In genomic region chr19:44106831-44107660, GRCm38 (mm10) we compare ENCODE assay signal across 7 mouse cellular contexts. TPM values are rescaled to one million over a fixed set of nuclear protein-coding genes. Genes with fewer than 3 reads are reported as not detected.
DNase-seq lines count a peak whose midpoint lies in the region; ATAC-seq lines count a peak whose summit lies in the region.

Chuk (minus strand) TSS chr19:44107480.

- 1% methylated on average over 67 of the region's 67 CpGs for WGBS in embryonic facial prominence, embryonic 11.5 days
- WGBS in limb, embryonic 10.5 days = 1% methylated on average over 67 of the region's 67 CpGs
- WGBS in midbrain, embryonic 13.5 days = 1% methylated on average over 67 of the region's 67 CpGs

- no peaks in the 10 kb centered on the region for H3K9me3 ChIP-seq in embryonic facial prominence, embryonic 11.5 days (replicated peaks; ENCODE audit: control insufficient read depth, low read length)
- H3K9me3 ChIP-seq in limb, embryonic 10.5 days (replicated peaks) = no peaks in the 10 kb centered on the region
- no peaks in the 10 kb centered on the region for H3K9me3 ChIP-seq in midbrain, embryonic 13.5 days

- peak; percentile 97 for ATAC-seq in embryonic facial prominence, embryonic 11.5 days (replicated peaks; ENCODE audit: insufficient number of reproducible peaks, low FRiP score, low TSS enrichment, low read depth)
- ATAC-seq in granulocyte monocyte progenitor cell, adult 5-6 weeks (replicated peaks; ENCODE audit: poor library complexity, severe bottlenecking) = peak; percentile 95
- peak; percentile 99 for ATAC-seq in midbrain, embryonic 13.5 days

- DNase-seq in adrenal gland, postnatal 14 days = peak; percentile 98
- peak; percentile 99 for DNase-seq in embryonic facial prominence, embryonic 11.5 days (ENCODE audit: low spot score)
- peak; percentile 93 for DNase-seq in kidney, adult 11 months
- DNase-seq in limb, embryonic 10.5 days (ENCODE audit: low spot score) = peak; percentile 97
- peak; percentile 94 for DNase-seq in spleen, adult 12 weeks (ENCODE audit: low spot score)

- peak within 1 kb of the TSS; percentile 53; the same call in 1 of the 2 replicates for H3K27ac ChIP-seq in embryonic facial prominence, embryonic 11.5 days (replicated peaks; ENCODE audit: low read depth, low read length)
- H3K27ac ChIP-seq in limb, embryonic 10.5 days = peak within 1 kb of the TSS; percentile 94
- peak within 1 kb of the TSS; percentile 80 for H3K27ac ChIP-seq in midbrain, embryonic 13.5 days

- H3K9ac ChIP-seq in embryonic facial prominence, embryonic 11.5 days (replicated peaks; ENCODE audit: low read length) = peak within 1 kb of the TSS; percentile 90
- peak within 1 kb of the TSS; percentile 95 for H3K9ac ChIP-seq in midbrain, embryonic 13.5 days (replicated peaks)

- H3K4me2 ChIP-seq in embryonic facial prominence, embryonic 11.5 days (ENCODE audit: low read depth, low read length) = peak within 1 kb of the TSS; percentile 74
- H3K4me2 ChIP-seq in midbrain, embryonic 13.5 days (replicated peaks) = peak within 1 kb of the TSS; percentile 82

- H3K4me3 ChIP-seq in embryonic facial prominence, embryonic 11.5 days (ENCODE audit: low read depth, low read length) = peak within 1 kb of the TSS; percentile 97
- peak within 1 kb of the TSS; percentile 99 for H3K4me3 ChIP-seq in limb, embryonic 10.5 days
- H3K4me3 ChIP-seq in midbrain, embryonic 13.5 days (replicated peaks) = peak within 1 kb of the TSS; percentile 92

- H3K4me1 ChIP-seq in embryonic facial prominence, embryonic 11.5 days (ENCODE audit: control insufficient read depth, insufficient read depth, low read length) = no peaks in the 10 kb centered on the region
- H3K4me1 ChIP-seq in limb, embryonic 10.5 days = peaks cover 14% of the 10 kb centered on the region
- H3K4me1 ChIP-seq in midbrain, embryonic 13.5 days (replicated peaks) = peaks cover 33% of the 10 kb centered on the region

- no peaks in the 10 kb centered on the region; the same call in 1 of the 2 replicates for H3K36me3 ChIP-seq in embryonic facial prominence, embryonic 11.5 days (replicated peaks; ENCODE audit: control insufficient read depth, insufficient read depth, low read depth, low read length)
- H3K36me3 ChIP-seq in limb, embryonic 10.5 days = peaks cover 34% of the 10 kb centered on the region
- peaks cover 25% of the 10 kb centered on the region for H3K36me3 ChIP-seq in midbrain, embryonic 13.5 days

- H3K27me3 ChIP-seq in embryonic facial prominence, embryonic 11.5 days (ENCODE audit: control insufficient read depth, insufficient read depth, low read length) = no peaks in the 10 kb centered on the region
- no peaks in the 10 kb centered on the region for H3K27me3 ChIP-seq in limb, embryonic 10.5 days (ENCODE audit: low read depth, poor library complexity, severe bottlenecking)
- no peaks in the 10 kb centered on the region for H3K27me3 ChIP-seq in midbrain, embryonic 13.5 days

RNA-seq across cellular contexts. Expression of gene Chuk, which starts in this region (rescaled TPM):
- total RNA-seq in adrenal gland, postnatal 14 days (2021) = 60.3 and 61.7 TPM in 2 replicates
- 46.1 and 47.2 TPM in 2 replicates for polyA plus RNA-seq in embryonic facial prominence, embryonic 11.5 days (2014; fragmentation: Nextera tagmentation; extraction: Ambion mirVana)
- total RNA-seq in granulocyte monocyte progenitor cell, adult 5-6 weeks (2014; fragmentation: Nextera tagmentation) = 45.7 and 60.9 TPM in 2 replicates
- 69.8 and 71.6 TPM in 2 replicates for total RNA-seq in granulocyte monocyte progenitor cell, adult 5-6 weeks (2017)
- 35.9 and 48.2 TPM in 2 replicates for polyA plus RNA-seq in limb, embryonic 10.5 days (2016; fragmentation: Nextera tagmentation; extraction: Ambion mirVana)
- 70.1 and 70.2 TPM in 2 replicates for polyA plus RNA-seq in midbrain, embryonic 13.5 days (2015; fragmentation: Nextera tagmentation; extraction: Ambion mirVana)

Comparison
In these comparisons a context has a peak if more than half of its experiments do, and no peak if none do; other contexts are left out.
1. Peak in every context shown above with its lines: DNase-seq, ATAC-seq, H3K4me3 ChIP-seq and H3K27ac ChIP-seq.